Mouse (Mus musculus) cerebellum, adult (tissue): Measurements from ENCODE around the gene Gm20379.

Experiments
- ATAC-seq: cut with Nextera tagmentation; 2 replicates; pipeline ENCODE4 v1.9.2; 2017; ENCODE audit warnings: mild to moderate bottlenecking, moderate library complexity, mixed read lengths; ENCODE audit not compliant: insufficient number of reproducible peaks, low FRiP score, low TSS enrichment

Gene Gm20379

DNA sequence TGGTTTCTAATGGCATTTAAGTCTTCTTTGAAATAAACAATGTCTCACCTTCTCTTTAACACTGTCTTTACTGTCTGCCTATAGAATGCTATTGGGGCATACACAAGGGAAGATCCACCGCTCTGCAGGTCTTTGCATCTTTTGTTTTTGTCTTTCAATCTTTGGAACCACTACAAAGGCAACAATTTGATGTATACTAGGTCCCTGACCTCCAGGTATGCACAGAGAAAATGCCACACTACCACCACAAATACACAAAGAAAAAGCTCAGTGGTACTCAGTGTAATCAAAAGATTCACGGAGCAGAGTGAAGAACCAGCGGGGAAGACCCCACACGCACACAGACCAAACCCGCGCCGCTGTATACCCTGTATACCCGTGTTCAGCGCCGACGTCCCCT, at the start of gene Gm20379:
Gm20379 (plus strand) TSS at position 301 of the 400 bp plus-strand sequence.
- ATAC-seq, result no peak

DNA sequence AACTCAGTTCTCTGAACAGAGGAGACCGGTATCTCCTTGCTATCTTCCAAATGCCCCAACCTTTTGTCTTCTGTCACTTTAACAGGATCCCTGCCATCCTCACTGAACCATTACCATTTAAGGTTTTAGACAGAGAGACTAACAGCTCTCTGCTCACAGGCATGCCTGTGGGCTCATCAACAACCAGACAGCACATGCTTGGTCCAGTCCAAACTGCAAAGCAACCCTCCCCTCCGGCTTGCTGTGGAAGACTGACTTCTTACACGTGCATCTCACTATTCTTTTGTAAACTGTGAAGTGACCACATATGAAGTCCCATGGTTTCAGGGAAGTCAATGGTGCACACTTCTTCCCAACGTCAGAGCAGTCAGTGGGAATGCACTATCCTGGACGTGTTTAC, 44.5 kb upstream of the Gm20379 start:
- no peak for ATAC-seq

DNA sequence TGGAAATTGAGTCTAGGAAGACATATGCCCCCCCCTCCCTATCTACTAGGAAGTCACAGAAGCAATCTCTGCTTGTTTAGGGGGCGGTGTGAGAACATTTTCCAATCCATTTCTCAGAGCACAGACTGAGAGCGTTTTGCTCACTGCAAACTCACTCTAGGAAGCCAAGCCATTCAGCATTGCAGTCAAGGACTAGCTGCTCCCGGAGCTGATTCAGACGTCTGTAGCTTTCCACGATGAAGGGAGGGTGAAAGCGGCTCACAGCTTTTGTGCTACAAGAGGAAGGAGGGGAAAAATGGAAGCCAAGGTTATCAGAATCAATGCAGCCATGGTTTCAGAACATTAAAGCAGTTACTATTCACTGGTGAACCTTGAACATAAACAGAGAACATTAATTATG, 42.2 kb upstream of the Gm20379 start:
- no peak for ATAC-seq

DNA sequence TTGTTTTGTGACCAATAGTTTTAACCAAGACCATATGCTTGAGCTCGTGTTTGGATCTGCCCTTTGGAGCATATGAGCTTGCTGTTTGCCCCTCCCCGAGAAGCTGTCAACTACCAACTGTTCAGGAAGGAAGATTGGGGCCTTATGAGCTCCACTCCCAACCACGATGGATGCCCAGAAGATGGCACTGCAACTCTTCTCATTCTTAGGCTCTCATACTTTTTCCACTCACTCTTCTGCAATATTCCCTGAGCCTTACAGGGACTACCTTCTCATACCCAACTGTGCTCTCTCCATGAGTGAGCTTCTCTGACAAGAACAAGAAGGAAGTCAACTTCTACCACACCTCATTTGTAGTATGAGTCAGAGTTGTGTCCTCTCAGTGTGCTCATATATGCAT, 38.7 kb upstream of the Gm20379 start:
- ATAC-seq, result no peak

DNA sequence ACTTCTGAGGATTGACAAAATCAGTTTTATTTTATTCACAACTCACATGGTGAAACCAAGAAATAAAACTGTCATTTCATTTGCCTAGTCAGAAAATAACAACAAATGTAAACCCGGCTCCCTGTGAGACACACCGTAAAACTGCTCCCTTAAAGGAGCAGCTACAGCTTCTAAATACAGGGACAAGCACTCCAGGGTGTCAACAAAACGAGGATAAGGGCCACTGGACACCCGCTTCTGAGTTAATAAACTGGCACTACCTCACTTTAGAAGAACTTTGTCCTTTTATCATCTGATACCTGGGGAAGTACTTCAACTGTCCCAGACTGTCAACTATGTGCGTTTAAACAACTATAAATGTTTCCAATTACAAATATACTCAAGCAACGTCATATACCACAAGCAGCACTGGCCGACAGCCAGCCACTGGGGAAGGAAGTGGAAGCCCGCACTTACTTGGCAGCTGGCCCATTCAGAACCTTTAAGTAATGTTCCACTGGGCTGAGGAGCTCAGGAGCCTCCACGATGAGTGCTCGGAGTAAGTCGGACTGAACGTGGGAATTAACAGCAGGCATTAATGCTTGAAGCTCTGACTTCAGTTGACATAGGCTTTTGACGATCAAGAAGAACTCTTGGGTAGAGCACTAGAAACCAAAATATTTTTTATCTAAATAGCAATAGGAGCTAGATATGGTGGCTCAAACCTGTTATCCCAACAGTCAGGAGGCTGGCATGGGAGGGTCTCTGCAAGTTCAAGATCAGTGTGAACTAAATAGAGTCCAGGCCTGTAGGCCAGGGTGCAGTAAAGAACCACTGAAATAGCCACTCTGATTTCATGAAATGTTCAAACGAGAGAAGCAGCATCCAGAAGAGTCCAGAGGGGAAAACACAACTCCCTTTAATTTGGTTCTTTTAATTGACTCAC, 31.2 kb upstream of the Gm20379 start:
- no peak for ATAC-seq

DNA sequence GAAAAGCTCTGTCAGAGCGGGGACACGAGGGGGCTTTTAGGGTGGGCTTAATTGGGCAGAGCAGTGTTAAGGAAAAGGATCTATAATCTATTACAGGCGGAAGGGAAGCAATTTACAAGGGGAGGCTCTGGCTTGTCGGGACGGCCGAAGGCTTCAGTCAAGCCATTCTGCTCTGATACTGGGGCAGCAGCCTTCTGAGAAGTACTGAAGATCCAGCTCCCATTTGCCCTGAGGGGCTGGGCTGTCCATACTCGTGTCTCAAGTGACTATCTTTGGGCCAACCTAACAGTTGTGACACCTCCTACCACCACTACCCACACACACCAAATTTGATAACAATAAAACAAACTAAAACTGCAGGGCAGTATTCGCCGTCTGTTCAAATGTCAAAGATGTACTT, 30.5 kb upstream of the Gm20379 start:
- ATAC-seq, result no peak

DNA sequence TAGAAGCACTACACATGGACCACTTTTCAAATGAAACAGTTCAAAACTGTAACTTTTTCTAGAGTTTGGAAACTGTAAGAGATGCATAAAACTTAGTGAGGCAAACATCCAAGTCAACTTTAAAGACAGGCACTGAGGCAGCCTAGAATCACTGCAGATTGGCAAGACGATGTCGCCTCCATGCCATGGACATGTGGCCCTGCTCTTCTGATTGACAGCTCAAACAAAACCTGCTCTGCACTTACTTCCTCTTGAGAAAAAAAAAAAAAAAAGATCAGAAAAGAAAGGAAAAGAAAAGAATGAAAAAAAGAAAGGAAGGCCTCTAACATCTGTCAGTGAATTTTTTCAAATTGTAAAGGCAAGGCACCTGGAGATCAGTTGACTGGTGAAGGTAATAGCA, 28.8 kb upstream of the Gm20379 start:
- no peak for ATAC-seq

DNA sequence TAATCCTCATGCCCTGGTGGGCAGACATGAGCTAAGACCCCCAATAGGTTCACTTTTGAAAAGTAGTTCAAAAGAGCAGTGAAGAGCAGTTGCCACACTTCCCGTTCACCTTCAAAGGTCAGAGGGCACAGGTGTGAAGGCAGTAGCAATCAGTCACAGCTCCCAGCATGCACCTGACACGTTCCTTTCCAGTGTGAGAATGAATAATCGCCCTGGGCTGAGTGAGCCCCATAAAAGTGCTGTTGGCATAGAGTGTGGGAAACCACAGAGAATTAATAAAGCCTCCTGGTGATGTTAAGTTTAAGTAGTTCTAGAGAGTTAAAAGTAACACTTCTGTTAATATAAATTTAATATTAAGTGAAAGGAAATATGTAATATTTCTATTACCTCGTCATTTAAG, 14.2 kb upstream of the Gm20379 start:
- no peak for ATAC-seq

DNA sequence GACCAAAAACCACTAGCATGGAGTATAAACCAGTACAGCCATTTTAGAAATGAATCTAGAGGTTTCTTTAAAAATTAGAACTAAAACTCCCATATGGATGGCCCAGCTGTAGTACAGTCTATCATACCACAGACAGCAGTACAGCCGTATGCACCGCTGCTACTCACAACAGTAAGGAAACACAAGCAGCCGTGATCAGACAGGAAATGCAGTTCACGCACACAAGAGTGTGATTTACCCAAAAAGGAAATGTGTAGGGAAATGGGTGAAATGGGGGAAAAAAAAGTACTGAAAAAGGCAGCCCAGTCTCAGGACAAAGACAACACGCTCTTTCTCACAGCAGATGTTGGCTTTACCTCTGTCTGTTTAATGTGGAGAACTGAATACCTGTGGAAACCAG, 11.9 kb upstream of the Gm20379 start:
- ATAC-seq, result no peak

DNA sequence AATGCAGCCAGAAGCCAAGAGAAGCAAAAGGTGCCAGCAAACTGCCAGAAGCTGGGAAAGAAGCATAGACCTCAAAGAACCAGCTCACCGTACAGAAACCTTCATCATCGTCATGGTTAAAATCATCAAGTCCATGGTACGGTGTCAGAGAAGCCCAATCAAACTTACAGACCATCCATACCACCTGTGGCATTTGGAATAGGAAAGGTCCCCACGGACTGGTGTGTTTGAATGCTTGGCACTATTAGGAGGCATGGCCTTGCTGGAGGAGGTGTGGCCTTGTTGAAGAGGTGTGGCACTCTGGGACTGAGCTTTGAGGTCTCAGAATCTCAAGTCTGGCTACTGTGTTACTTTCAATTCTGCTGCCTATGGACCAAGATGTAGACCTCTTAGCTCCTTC, 9.3 kb upstream of the Gm20379 start:
- no peak for ATAC-seq

DNA sequence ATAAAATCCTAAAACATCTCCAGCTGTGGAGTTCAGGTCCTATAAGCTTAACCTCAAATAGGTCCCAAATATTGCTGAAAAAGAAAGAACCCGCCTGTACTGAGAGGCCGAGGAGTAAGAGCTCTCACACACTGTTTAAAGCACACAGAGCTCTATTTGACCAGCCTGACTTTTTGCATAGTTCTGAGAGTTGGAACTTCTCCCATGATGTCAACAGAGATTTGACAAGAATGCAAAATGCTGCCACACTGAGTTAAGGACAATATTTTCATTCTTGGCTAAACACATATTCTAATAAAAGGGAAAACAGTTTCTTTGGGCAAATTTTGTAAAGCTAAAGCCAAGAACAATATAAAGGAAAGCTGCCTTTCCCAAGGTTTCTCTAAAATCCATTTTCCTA, 8.8 kb upstream of the Gm20379 start:
- no peak for ATAC-seq

DNA sequence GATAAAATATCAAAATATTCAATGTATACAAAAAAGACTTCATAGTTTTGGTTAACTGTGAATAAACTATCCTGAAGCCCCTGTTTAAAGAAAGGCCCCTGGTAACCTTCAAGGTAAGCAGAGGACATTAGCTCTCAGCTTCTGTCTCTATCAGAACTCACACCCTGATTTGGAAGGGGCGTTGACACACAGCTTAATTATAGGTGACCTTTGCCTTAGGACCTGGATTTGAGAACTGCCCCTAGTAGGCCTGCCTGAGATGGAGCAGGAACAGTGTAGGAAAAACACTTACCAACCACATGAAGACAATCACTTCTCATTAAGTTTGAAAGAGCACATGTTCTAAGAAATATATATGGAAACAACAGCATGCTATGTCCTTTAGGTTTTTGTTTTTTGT, 6.3 kb upstream of the Gm20379 start:
- no peak for ATAC-seq

DNA sequence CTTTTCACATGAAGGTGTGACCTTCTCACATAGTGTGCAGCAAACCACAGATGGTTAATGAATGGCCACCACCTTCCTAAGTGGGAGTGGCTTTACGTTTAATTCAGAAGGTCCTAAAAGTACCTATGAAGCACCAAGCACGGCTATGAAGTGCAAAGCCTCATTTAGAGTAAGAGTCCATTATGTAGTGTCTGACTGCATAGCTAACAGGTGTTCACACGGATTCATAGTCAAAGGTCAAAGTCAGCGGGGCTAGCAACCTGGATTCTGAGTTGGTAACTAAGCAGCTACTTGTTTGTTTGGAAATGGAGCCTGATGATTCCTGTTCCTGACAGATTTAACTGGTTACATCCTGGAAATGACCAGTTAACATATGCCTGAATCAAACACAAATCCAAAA, 4.0 kb upstream of the Gm20379 start:
- ATAC-seq, result no peak

DNA sequence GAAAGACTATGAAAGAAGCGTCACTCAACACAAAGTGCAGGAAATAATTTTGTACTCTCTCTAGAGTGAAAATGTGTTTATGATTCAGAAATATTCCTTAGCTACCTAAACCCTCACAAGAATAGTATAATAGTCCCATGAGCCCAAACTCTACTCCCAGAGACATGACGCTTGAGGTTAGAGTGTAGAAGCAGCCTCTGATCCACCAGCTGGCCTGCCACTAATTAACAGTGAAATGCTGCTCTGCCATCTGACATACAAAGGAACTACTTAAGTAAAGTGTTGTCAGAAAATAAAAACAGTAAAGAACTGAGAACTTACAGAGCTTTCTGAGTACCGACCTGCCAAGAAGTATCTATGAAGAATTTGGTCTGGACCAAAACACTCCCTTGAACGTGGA, 3.3 kb upstream of the Gm20379 start:
- no peak for ATAC-seq

DNA sequence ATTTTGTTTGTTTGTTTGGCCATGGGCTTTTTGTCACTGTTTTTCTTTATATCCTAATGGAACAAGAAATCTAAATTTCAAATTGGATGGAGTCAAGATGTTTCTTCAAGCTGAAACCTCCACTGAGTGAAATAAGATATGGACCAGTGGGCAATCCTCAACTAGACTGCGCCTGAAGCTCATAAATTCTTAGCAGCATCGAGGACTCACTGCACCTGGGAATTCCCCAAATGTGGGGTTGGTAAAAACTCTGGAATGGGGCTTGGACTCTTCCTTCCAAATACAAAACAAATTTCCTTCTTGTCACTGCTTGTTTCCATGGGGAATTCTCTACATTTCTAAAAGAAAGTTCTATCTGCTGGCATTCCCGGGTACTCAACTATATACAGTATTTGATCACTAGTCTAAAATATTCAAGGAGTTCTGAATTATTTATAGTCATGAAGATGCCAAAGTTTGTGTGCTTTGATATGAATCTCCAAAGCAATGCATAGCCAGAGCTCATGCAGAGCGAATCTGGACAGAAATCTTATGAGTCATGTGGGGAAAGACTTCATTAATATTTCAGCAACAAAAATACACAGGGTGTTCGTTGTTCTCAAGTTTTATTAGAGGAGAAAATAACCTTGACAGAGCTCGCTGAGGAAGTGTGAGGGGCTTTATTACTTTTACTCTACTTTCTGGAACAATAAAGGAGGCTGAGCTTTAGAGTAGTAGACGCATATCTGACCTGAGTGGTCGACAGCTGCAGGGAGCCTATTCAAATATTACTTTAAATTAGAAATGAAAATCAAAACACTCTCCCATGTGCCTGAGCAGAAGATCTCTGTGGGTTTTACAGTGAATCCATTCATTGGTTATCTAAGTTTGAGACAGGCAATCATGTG, 2.5 kb upstream of the Gm20379 start:
- ATAC-seq, result no peak

DNA sequence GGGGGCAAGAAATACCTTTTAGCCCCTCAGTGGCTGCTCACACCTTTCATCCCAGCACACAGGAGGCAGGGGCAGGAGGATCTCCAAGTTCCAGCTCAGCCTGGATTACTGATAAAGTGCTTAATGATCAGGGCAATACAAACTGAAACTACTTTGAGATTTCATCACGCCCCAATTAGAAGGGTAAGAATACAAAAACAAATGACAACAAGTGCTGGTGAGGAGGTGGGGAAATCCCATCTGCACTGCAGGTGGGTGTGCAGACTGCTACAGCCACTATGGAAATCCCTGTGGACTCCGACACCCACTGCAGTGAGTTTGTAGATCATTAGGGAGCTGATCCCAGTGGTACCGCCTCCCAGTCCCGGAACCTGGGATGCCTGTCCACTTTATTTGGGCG, 1.5 kb upstream of the Gm20379 start:
- ATAC-seq, result no peak

DNA sequence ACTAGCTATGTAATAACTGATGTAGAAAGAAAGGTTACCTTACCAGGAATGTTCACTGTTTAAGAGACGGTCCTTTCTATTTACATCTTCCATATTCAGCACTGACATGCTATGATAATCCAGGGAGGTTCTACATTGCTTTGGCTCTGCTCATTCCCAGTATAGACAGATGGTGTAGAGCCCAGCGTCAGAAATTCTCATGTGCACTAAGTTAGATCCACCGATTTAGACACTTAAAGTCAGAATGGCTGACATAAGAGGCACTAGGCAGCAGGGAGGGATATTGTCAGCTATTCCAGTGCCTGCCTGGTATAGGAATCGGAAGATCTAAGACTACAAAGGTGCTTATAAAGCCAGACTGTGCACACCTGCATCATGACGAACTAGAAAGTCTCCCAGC, 8.8 kb downstream of the Gm20379 start:
- no peak for ATAC-seq

DNA sequence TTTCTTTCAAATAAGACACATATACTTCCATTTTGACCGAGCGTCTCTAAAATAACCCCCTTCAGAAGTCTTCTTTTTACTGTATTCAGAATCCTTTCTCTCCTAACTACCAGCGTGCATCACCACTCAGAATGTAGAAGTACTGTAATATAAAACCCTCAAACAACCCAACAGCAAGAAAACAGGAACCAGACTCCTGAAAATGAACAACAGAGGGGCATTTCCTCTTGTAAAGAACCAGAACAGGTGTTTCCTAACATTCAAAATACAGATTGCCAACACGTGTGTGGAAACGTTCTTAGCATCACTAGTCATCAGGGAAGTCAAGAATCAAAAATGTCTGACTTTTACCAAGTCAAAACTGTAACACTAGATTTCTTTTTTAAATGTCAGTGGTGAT, 15.0 kb downstream of the Gm20379 start:
- ATAC-seq, result no peak

DNA sequence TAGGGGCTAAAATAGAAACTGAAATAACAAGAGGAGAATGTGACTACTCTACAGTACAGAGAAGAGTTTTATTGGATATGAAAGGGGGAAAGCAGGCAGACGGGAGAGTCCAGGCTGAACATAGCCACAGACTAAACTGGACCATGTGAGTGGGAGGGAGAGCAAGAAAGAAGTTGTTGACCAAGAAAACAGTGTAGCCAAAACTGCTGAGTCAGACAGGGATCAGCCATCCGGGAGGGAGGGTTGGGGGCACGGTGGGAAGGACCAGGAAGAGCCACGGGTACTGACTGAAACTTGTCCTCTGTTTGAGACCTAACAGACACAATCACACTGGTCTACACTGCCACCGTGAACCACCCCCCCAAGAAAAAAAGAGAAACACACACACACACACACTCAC, 20.2 kb downstream of the Gm20379 start:
- ATAC-seq, result no peak

DNA sequence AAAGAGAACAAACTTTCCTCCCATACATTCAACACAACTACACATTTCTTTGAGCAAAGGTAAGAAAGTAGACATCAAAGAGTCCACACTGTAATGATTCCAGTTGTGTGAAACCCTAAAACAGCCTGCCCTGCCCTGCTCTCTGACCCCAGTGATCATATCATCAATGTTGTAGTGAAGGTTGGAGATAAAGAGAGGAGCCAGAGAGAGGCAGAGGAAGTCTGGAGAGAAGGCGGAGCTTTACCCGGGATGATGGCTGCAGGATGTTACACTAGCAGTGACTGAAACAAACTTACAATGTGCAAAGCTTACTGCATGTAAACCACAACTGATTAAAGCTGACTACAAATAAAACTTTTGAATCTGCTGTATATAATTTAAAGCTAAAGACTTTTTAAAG, 22.2 kb downstream of the Gm20379 start:
- no peak for ATAC-seq

DNA sequence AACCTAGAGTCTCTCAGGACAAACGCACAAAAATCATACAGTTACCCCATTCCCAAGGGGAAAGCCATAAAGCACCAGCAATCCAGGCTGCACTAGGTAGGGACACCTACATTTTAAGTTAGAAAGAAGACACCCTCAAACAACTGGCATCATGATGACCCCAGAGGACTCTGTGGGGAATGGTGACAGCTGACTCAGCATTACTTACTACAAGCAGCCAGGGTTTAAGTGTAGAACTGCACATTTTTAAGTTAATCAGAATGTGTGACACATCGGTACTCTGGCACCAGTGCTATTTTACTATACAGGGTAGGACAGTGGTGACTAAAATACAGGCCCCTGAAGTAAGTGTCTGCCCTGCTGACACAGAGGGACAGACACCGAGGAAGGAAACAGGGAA, 24.8 kb downstream of the Gm20379 start:
- ATAC-seq, result no peak
